ENCODE assay signal across 10 mouse cellular contexts in genomic region chr4:106862767-106863370, GRCm38 (mm10). TPM values are rescaled to one million over a fixed set of nuclear protein-coding genes. Genes with fewer than 3 reads are reported as not detected.
A peak's percentile ranks its signal among the peaks of the same experiment; 100 is the strongest.
DNase-seq lines count a peak whose midpoint lies in the region; ATAC-seq and TF ChIP-seq lines count a peak whose summit lies in the region.
"Had no signal": no experiment of that assay in that cellular context is flagged by ENCODE, and none has a peak within 500 bp of the region (broad histone marks: within the 10 kb centered on the region; RNA-seq: fewer than 3 reads in every experiment).

No protein-coding gene starts in this region.

- no peak overlapping the region for H3K4me3 ChIP-seq in heart, adult 2 months
- H3K4me3 ChIP-seq in kidney, embryonic 15.5 days (replicated peaks), result no peak overlapping the region
- H3K4me3 ChIP-seq in embryonic facial prominence, embryonic 11.5 days (ENCODE audit: low read depth, low read length), result no peak overlapping the region

- 51% methylated on average over 3 of the region's 3 CpGs for WGBS in heart, adult 2 months
- 46% methylated on average over 3 of the region's 3 CpGs for WGBS in kidney, embryonic 15.5 days
- 42% methylated on average over 3 of the region's 3 CpGs for WGBS in embryonic facial prominence, embryonic 11.5 days

- H3K27ac ChIP-seq in heart, adult 2 months, result peak overlapping the region; percentile 51
- H3K27ac ChIP-seq in kidney, embryonic 15.5 days, result peak overlapping the region; percentile 68; the same call in 1 of the 2 replicates
- H3K27ac ChIP-seq in embryonic facial prominence, embryonic 11.5 days (replicated peaks; ENCODE audit: low read depth, low read length), result 0 out of 2 replicates have a peak overlapping the region, but pooled peaks have one; percentile 6

- no peaks in the 10 kb centered on the region for H3K9me3 ChIP-seq in kidney, embryonic 15.5 days (replicated peaks)
- no peaks in the 10 kb centered on the region for H3K9me3 ChIP-seq in embryonic facial prominence, embryonic 11.5 days (replicated peaks; ENCODE audit: control insufficient read depth, low read length)

- no peak for DNase-seq in heart, adult 2 months
- DNase-seq in heart, adult 8-10 months (ENCODE audit: low spot score), result no peak
- DNase-seq in kidney, adult 9 months, result no peak
- DNase-seq in 3T3-L1 (ENCODE audit: low read depth, low spot score), result peak; percentile 39
- no peak for DNase-seq in embryonic facial prominence, embryonic 11.5 days (ENCODE audit: low spot score)
- no peak for DNase-seq in left cerebral cortex, postnatal 25 days (ENCODE audit: low spot score in 2 of 2)
- DNase-seq in right cerebral cortex, postnatal 25 days, result no peak
- DNase-seq: cerebellum, adult 2 months; right cerebral cortex, postnatal 14 days had no signal

- no peaks in the 10 kb centered on the region for H3K27me3 ChIP-seq in heart, adult 2 months (ENCODE audit: control insufficient read depth, insufficient read depth, low read length)
- no peaks in the 10 kb centered on the region for H3K27me3 ChIP-seq in kidney, embryonic 15.5 days
- H3K27me3 ChIP-seq in embryonic facial prominence, embryonic 11.5 days (ENCODE audit: control insufficient read depth, insufficient read depth, low read length), result no peaks in the 10 kb centered on the region

- ATAC-seq in kidney, embryonic 15.5 days (replicated peaks; ENCODE audit: low FRiP score), result no peak
- ATAC-seq in embryonic facial prominence, embryonic 11.5 days (replicated peaks; ENCODE audit: insufficient number of reproducible peaks, low FRiP score, low TSS enrichment, low read depth), result no peak

- no peaks in the 10 kb centered on the region for H3K79me2 ChIP-seq in heart, adult 2 months (replicated peaks; ENCODE audit: control insufficient read depth, insufficient read depth, low read length)

- no peak overlapping the region for H3K4me2 ChIP-seq in kidney, embryonic 15.5 days
- H3K4me2 ChIP-seq in embryonic facial prominence, embryonic 11.5 days (ENCODE audit: low read depth, low read length), result no peak overlapping the region

- intact Hi-C loops in heart, adult 2 months (cut with DNase I), result no loop called here
- intact Hi-C loops in left cerebral cortex, postnatal 25 days (cut with DNase I), result no loop called here

- no peak for TF ChIP-seq CTCF in heart, adult 2 months (IDR thresholded peaks at IDR 0.05)

- H3K4me1 ChIP-seq in heart, adult 2 months (ENCODE audit: control insufficient read depth, insufficient read depth, low read length), result peaks cover 9% of the 10 kb centered on the region
- H3K4me1 ChIP-seq in kidney, embryonic 15.5 days, result peaks cover 84% of the 10 kb centered on the region
- H3K4me1 ChIP-seq in embryonic facial prominence, embryonic 11.5 days (ENCODE audit: control insufficient read depth, insufficient read depth, low read length), result peaks cover 26% of the 10 kb centered on the region

- TF ChIP-seq POLR2A in heart, adult 2 months (IDR thresholded peaks at IDR 0.05; ENCODE audit: insufficient read depth, low read depth, low read length), result no peak

- no peak for TF ChIP-seq EP300 in heart, adult 2 months (IDR thresholded peaks at IDR 0.05; ENCODE audit: insufficient read depth, low read depth, low read length)

- no peaks in the 10 kb centered on the region for H3K36me3 ChIP-seq in heart, adult 2 months (ENCODE audit: control insufficient read depth, insufficient read depth, low read length)
- no peaks in the 10 kb centered on the region for H3K36me3 ChIP-seq in kidney, embryonic 15.5 days
- no peaks in the 10 kb centered on the region for H3K36me3 ChIP-seq in embryonic facial prominence, embryonic 11.5 days (replicated peaks; ENCODE audit: control insufficient read depth, insufficient read depth, low read depth, low read length)

- no peak overlapping the region for H3K9ac ChIP-seq in heart, adult 2 months (ENCODE audit: low read depth, low read length)
- H3K9ac ChIP-seq in kidney, embryonic 15.5 days, result no peak overlapping the region
- H3K9ac ChIP-seq in embryonic facial prominence, embryonic 11.5 days (replicated peaks; ENCODE audit: low read length), result no peak overlapping the region; the same call in 1 of the 2 replicates

RNA-seq across cellular contexts. Expression of gene Ssbp3, which starts 47.6 kb away (rescaled TPM):
- total RNA-seq in heart, adult 2 months (2021), result 10 to 100 TPM; 37.3 to 39.0 TPM
- 26.1 and 26.6 TPM in 2 replicates for polyA plus RNA-seq in heart, adult 2 months (2012; rRNA removed)
- total RNA-seq in heart, adult 8-10 months (2022), result 10 to 100 TPM; 34.2 to 42.5 (median 36.2) TPM
- polyA plus RNA-seq in kidney, embryonic 15.5 days (2015; fragmentation: Nextera tagmentation; extraction: Ambion mirVana), result 99.4 and 108 TPM in 2 replicates
- polyA plus RNA-seq in embryonic facial prominence, embryonic 11.5 days (2014; fragmentation: Nextera tagmentation; extraction: Ambion mirVana), result 129 and 138 TPM in 2 replicates
- 100 to 1,000 TPM; 138 to 157 TPM for total RNA-seq in left cerebral cortex, postnatal 25 days (2021)

RNA-seq across cellular contexts. Expression of gene Acot11, which starts 58.1 kb away (rescaled TPM):
- total RNA-seq in heart, adult 2 months (2021), result 10 to 100 TPM; 27.5 to 48.6 TPM
- polyA plus RNA-seq in heart, adult 2 months (2012; rRNA removed), result 16.4 and 25.2 TPM in 2 replicates
- 10 to 100 TPM; 26.2 to 44.3 (median 36.4) TPM for total RNA-seq in heart, adult 8-10 months (2022)
- polyA plus RNA-seq in kidney, embryonic 15.5 days (2015; fragmentation: Nextera tagmentation; extraction: Ambion mirVana), result 2.7 and 3.7 TPM in 2 replicates
- polyA plus RNA-seq in embryonic facial prominence, embryonic 11.5 days (2014; fragmentation: Nextera tagmentation; extraction: Ambion mirVana), result 1.1 and 1.2 TPM in 2 replicates
- 10 to 100 TPM; 39.1 to 53.0 TPM for total RNA-seq in left cerebral cortex, postnatal 25 days (2021)

Comparison
In these comparisons a context has a peak if more than half of its experiments do, and no peak if none do; other contexts are left out.
1. H3K27ac ChIP-seq: peak in every context shown above with its lines; median percentile 68 in kidney, embryonic 15.5 days; 51 in heart, adult 2 months; 6 in embryonic facial prominence, embryonic 11.5 days.